Mouse (Mus musculus) intestine, postnatal 0 days (tissue): ENCODE data around the gene Cops9. TPM values are rescaled to one million over a fixed set of nuclear protein-coding genes. Genes with fewer than 3 reads are reported as not detected.

ENCODE experiments used
- ATAC-seq: fragments of 200-750 bp; cut with Nextera tagmentation; 2 replicates; pipeline ENCODE4 v1.8.0; 2017; ENCODE audit warnings: mild to moderate bottlenecking, moderate TSS enrichment, moderate library complexity
- H3K27ac ChIP-seq: fragments of 300-500 bp; sonication (generic); 2 replicates; pipeline ENCODE4 v1.5.1; 2014; ENCODE audit warnings: mild to moderate bottlenecking, low read depth, low read length, moderate library complexity
- H3K27me3 ChIP-seq: fragments of 300-500 bp; sonication (generic); replicated peaks from 2 replicates; pipeline ENCODE4 v1.6.1; 2014; ENCODE audit warnings: low read length, mixed read lengths; ENCODE audit not compliant: control insufficient read depth, insufficient read depth
- H3K36me3 ChIP-seq: fragments of 300-500 bp; sonication (generic); 2 replicates; pipeline ENCODE4 v1.6.1; 2014; ENCODE audit warnings: mild to moderate bottlenecking, moderate library complexity; ENCODE audit not compliant: control insufficient read depth, insufficient read depth
- H3K4me1 ChIP-seq: fragments of 300-500 bp; sonication (generic); replicated peaks from 2 replicates; pipeline ENCODE4 v1.6.1; 2014; ENCODE audit warnings: antibody characterized with exemption, low read length, mixed read lengths; ENCODE audit not compliant: control insufficient read depth, insufficient read depth
- H3K4me2 ChIP-seq: fragments of 300-500 bp; sonication (generic); replicated peaks from 2 replicates; pipeline ENCODE4 v1.6.1; 2014; ENCODE audit warnings: low read depth, mild to moderate bottlenecking, moderate library complexity
- H3K4me3 ChIP-seq: fragments of 300-500 bp; sonication (generic); 2 replicates; pipeline ENCODE4 v1.5.1; 2014; ENCODE audit warnings: low read depth, low read length
- H3K9ac ChIP-seq: fragments of 300-500 bp; sonication (generic); 2 replicates; pipeline ENCODE4 v1.6.1; 2014; ENCODE audit warnings: mild to moderate bottlenecking, low read depth, low read length
- H3K9me3 ChIP-seq: fragments of 300-500 bp; sonication (generic); 2 replicates; pipeline ENCODE4 v1.6.1; 2016; ENCODE audit warnings: mixed run types; ENCODE audit not compliant: control insufficient read depth
- CTCF ChIP-seq: sonication (generic); IDR thresholded peaks from 2 replicates; pipeline ENCODE4 v1.5.1; 2016; ENCODE audit warnings: low read depth, mild to moderate bottlenecking, control low read depth, antibody characterized with exemption, moderate library complexity
- WGBS: fragments of 180-500 bp; shearing (Covaris S2); extraction: QIAGEN DNeasy Blood & Tissue Kit; methylation state at CpG from one replicate; pipeline ENCODE4 v1.1.7; 2014; 5-methylcytosine and 5-hydroxymethylcytosine counted together
- polyA plus RNA-seq: library from polyadenylated mRNA; unstranded; fragments of >200 nt; fragmentation: Nextera tagmentation; extraction: Ambion mirVana; gene quantifications from 2 replicates; pipeline ENCODE4 v1.2.1, GENCODE M21; 2015

Cops9 gene
- 415 and 419 TPM in 2 replicates for polyA plus RNA-seq

DNA sequence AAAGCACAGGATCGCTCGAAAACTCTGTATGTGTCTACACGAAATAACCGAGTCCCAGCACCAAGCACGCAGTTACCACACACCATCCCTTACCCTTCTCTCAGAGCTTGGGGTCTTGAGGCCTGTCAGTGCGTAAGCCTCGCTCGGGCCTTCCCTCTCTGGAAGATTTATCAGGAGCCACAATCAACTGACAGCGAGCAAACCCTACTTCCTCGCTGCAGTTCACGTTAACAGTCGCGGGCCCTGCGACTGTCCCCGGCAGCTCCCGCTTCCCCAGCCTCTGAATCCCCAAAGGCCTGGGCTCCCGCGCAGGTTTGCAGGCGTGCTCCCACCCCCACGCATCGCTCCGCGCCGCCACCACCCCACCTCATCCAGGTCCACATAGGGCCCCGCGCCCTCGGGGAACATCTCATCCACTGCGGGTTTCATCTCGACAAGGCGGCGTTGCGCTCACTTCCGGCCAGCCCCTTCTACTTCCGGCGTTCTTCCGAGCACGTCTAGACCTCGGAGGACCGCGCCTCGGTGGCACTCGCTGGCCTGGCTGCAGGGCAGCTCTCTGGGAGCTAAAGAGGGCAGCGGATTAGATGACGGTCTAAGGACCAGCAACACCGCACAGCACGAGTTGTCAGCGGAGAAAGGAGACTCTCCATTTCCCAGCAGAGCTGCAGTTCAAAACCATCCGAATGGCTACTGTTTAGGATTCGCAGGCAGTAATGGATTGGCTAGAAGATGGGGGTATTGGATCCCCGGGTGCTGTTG, at the start of gene Cops9:
TSS of gene Cops9 (minus strand) at position 472 of the 759 bp plus-strand sequence.
- Histone ChIP-seq H3K4me1 (no peaks in the 10 kb centered on the region), H3K9me3 (no peaks in the 10 kb centered on the region), H3K4me2 (peak within 1 kb of the TSS; percentile 88), H3K36me3 (peaks cover 20% of the 10 kb centered on the region; the same call in 1 of the 2 replicates), H3K27me3 (no peaks in the 10 kb centered on the region), H3K4me3 (peak within 1 kb of the TSS; percentile 88), H3K27ac (peak within 1 kb of the TSS; percentile 62; the same call in 1 of the 2 replicates), H3K9ac (peak within 1 kb of the TSS; percentile 90)
- 2% methylated on average over 50 of the region's 50 CpGs for WGBS
- peak; percentile 90 for ATAC-seq
- no peak for TF ChIP-seq CTCF

DNA sequence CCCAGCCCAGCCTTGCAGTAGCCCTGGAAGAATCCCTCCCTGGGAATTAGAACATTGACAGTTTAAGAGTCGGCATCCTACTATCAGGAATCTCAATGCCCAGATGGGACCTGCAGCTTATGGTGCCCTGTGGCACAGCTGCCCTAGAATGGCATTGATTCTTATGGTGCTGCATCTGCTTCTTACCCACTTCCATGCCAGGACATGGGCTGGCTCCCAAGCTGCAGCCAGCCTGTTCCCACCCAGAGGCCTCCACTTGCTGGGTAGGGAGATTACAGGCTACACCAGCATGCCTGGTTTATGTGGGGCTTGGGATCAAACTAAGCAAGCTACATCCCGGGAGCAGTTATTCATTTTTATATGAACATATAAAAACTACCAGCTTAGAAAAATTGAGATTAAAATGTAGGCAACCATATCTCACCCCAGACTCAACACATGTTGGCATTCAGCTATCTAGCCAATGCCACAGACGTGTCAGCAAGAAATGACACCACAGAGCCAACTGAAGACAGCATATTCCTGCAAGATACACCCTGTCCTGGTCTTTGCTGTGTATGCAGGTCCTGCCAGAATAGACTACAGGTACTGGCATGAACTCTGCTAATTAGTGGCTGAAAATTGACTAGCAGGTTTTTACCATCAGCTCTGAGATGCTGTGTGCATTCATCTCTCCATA, 49.5 kb upstream of the Cops9 start:
- WGBS = 83% methylated on average over 3 of the region's 3 CpGs
- Histone ChIP-seq H3K27ac (no peak overlapping the region), H3K4me3 (no peak overlapping the region), H3K27me3 (no peaks in the 10 kb centered on the region), H3K9me3 (no peaks in the 10 kb centered on the region), H3K4me1 (no peaks in the 10 kb centered on the region), H3K4me2 (no peak overlapping the region), H3K36me3 (no peaks in the 10 kb centered on the region), H3K9ac (no peak overlapping the region)
- no peak for TF ChIP-seq CTCF
- ATAC-seq = no peak

DNA sequence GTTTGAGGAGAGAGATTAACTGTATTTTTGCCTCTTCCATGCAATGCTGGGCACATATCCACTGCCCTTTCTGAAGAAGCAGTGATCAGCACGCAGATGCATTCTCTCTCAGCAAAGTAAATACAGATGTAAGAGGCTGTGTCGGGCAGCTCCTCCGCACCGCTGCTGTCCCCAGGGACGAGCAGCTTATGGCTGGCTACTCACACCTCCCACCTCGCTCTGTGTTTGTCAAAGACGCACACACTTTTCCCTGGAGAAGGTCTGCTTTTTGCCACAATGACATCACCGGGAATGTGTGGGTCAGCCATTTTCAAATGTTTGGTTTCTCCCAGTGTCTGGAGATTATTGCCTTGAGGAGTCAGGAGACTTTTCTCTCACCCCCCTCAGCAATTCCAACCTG, 45.2 kb upstream of the Cops9 start:
- Histone ChIP-seq H3K9ac (no peak overlapping the region), H3K4me2 (no peak overlapping the region), H3K9me3 (no peaks in the 10 kb centered on the region), H3K4me3 (no peak overlapping the region), H3K36me3 (no peaks in the 10 kb centered on the region), H3K27ac (no peak overlapping the region), H3K27me3 (no peaks in the 10 kb centered on the region), H3K4me1 (no peaks in the 10 kb centered on the region)
- WGBS = 22% methylated on average over 8 of the region's 8 CpGs
- TF ChIP-seq CTCF = no peak
- ATAC-seq = no peak

DNA sequence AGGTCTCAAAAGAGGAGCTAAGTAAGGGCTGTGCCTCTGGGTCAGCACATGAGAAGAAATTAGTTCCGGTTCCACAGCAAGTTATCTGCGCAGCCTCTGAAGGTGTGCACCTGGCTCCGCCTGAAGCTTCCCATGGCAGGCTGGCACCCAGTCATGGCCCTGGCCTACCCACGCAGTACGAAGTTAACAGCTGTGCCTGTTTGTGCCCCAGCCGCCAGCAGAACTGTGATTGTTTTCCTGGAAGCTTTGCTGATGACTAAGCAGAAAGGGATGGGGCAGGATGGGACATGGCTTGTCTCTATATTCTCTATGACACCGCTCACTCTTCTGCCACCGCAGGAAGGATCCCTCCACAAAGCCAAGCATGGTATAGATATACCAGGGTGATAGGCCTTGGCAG, 41.4 kb upstream of the Cops9 start:
- TF ChIP-seq CTCF = no peak
- H3K4me3 ChIP-seq = no peak overlapping the region
- H3K36me3 ChIP-seq = no peaks in the 10 kb centered on the region
- ATAC-seq = no peak
- 88% methylated on average over 8 of the region's 8 CpGs for WGBS
- no peak overlapping the region for H3K27ac ChIP-seq
- no peaks in the 10 kb centered on the region for H3K9me3 ChIP-seq
- no peaks in the 10 kb centered on the region for H3K4me1 ChIP-seq
- H3K4me2 ChIP-seq = no peak overlapping the region
- H3K27me3 ChIP-seq = no peaks in the 10 kb centered on the region
- H3K9ac ChIP-seq = no peak overlapping the region

DNA sequence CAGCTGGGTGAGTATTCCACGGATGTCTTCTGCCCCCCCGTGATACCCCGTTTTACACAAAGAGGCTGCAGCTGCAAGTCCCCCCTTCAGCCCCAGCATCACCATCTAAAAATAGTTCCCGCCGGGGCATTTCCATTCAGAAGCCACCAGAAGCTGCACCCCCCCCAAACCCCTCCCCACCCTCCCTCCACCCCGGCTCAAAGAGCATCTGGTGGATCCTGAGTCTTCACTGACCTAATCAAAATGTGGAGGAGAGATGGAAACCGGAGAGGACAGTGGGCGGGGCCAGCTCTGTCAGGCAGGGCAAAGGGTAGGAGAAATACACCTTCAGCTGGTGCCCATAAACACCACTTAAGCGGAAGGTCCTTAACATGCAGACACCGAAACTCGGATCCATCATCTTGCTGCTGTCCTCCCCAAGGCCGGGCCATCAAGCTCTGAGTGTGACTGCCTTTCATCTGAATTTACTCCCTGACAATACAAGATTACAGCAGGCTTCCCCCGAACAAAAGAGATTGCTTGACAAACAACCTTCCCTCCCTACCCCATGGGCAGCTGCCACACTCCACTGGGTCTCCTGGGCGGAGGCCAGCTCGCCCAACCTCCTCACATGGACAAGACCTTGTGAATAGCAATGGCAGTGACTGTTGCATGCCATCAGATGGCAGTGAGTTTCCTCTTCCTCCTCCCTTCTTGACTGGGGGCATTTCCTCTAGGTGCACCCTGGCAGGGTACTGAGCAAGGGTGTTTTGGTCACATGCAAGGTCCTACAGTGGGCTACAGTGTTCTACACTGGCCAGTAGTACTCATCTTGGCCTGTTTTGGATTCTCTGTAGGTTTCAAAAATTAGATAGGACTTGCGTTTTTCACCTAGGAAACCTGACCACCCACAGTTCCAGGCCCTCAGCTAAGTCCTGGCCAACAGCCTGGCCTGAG, 39.2 kb upstream of the Cops9 start:
- 29% methylated on average over 16 of the region's 16 CpGs for WGBS

DNA sequence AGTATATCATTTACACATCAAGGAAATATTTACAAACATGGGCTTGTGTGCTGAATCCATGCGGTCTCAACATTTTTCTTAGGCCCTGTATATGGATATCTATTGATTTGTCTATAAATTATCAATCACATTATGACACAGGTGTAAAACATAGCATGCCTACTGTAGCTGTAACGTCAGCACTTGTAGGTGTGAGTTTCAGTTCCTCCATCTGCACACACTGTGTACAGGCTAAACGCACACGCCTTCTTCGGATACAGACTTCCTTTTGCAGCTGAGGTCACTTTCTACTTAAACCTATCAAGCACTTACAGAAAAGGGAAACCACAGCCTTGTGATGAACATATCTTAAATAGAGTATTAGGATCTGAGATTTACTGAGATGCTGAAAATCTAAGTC, 37.0 kb upstream of the Cops9 start:
- TF ChIP-seq CTCF = no peak
- H3K9me3 ChIP-seq = no peaks in the 10 kb centered on the region
- no peak overlapping the region for H3K4me3 ChIP-seq
- ATAC-seq = no peak
- H3K27ac ChIP-seq = no peak overlapping the region
- no peaks in the 10 kb centered on the region for H3K36me3 ChIP-seq
- no peak overlapping the region for H3K4me2 ChIP-seq
- H3K9ac ChIP-seq = no peak overlapping the region
- no peaks in the 10 kb centered on the region for H3K27me3 ChIP-seq
- WGBS = 76% methylated on average over 5 of the region's 5 CpGs
- no peaks in the 10 kb centered on the region for H3K4me1 ChIP-seq

More for the DNA sequence above, 39.2 kb upstream of the Cops9 start:
- H3K4me1 ChIP-seq = no peaks in the 10 kb centered on the region
- H3K36me3 ChIP-seq = no peaks in the 10 kb centered on the region
- TF ChIP-seq CTCF = no peak
- no peaks in the 10 kb centered on the region for H3K9me3 ChIP-seq
- no peak overlapping the region for H3K4me3 ChIP-seq
- no peak overlapping the region for H3K27ac ChIP-seq
- ATAC-seq = no peak
- H3K4me2 ChIP-seq = no peak overlapping the region
- H3K9ac ChIP-seq = no peak overlapping the region
- H3K27me3 ChIP-seq = no peaks in the 10 kb centered on the region
